Mouse (Mus musculus): Measurements from ENCODE around the gene Irak3.

- TF ChIP-seq CTCF (IDR thresholded peaks at IDR 0.05; ENCODE audit: low read depth) (no peak), EP300 (optimal IDR thresholded peaks at IDR 0.05) (no peak)
These were observed 65.8 kb downstream of the Irak3 start for GRCm38 (mm10) chr10:120136020-120136562.

All from stomach, postnatal 0 days (tissue).